Mouse (Mus musculus) fat pad, adult 2 months (tissue): ENCODE data around the gene Fam162a.
"Not testable (repeated sequence)": the region's sequence is repeated elsewhere in the genome, so short reads cannot be mapped to it uniquely, and the experiment has no call there.

Experiments
- DNase-seq: peaks from one replicate; pipeline ENCODE4 v3.0.0-alpha.2; 2011; ENCODE audit warnings: low read depth, low spot score; ENCODE audit errors: extremely low read depth

Fam162a gene

DNA sequence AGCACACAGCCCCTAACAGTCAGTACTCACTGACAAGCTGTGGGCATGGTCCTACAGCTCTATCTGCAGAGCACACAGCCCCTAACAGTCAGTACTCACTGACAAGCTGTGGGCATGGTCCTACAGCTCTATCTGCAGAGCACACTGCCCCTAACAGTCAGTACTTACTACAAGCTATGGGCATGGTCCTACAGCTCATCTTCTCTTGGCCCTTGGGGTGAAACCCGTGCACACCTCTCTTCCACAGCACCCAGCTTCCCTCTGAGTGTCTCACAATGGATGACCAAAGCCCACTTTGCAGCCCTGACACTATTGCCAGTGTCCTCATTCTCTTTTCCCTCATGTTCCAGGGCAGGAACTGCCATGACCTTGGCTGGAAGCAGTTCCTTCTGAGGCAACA is 8.9 kb downstream of the Fam162a start:
- not testable (repeated sequence) for DNase-seq

DNA sequence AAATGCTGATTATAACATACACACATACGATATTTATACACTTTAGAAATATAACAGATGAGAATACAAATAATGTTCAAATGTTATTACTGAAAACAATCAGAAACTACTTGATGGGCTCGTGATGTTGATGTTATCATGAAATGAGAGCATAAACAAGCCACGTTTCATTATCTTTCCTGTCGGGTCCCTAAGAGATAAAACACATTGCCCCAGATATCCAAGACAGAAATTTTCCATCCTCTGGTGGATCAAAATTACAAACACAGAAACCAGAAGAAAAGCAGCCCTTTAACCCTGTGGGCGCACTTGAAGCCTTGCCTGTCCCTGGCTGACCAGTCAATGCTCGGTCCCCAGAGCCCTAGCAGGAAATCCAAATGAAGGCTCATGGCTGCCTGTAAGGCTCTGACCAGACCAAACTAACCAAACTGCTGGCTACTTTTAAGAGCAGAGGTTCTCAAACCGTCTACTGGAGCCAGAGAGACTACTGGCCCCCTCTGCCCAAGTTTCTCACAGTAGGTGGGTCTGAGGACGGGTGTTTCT is 13.4 kb downstream of the Fam162a start:
- no peak for DNase-seq

DNA sequence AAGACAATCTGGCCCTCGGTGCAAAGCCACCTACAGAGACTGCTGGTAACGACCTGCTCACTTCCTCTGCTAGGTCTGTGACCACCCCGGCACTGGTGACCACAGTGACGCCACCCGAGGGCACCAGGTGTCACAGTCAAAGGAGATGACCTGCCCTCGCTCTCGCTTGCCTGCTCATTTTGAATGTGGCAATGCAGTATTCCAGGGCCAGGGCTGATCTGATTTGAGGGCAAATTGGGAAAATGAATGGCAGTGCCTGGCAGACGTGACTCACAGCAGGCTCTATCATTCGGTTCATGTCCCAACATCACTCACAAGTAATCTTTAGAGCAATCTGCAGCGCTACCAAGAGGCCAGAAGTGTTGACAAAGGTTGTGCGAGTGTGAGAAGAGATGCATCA is 15.0 kb downstream of the Fam162a start:
- DNase-seq: no peak

DNA sequence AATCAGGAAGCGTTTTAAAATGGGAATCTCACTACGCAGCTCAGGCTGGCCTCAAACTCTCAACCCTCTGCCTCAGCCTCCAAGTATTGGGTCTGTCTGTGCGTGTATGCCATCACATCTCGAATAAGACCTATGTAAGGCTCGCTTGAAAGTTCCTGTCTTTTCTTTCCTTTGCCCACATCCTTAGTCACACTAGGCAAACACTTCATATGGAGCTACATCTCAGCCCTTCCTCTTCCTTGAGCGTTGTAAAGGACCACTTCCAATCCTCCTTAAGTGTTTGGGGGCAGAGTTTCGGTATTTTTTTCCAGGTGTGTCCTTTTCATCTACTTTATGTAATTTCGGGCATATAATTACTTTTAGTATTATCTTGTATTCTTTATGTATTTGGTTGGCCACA is 16.5 kb downstream of the Fam162a start:
- DNase-seq: no peak

DNA sequence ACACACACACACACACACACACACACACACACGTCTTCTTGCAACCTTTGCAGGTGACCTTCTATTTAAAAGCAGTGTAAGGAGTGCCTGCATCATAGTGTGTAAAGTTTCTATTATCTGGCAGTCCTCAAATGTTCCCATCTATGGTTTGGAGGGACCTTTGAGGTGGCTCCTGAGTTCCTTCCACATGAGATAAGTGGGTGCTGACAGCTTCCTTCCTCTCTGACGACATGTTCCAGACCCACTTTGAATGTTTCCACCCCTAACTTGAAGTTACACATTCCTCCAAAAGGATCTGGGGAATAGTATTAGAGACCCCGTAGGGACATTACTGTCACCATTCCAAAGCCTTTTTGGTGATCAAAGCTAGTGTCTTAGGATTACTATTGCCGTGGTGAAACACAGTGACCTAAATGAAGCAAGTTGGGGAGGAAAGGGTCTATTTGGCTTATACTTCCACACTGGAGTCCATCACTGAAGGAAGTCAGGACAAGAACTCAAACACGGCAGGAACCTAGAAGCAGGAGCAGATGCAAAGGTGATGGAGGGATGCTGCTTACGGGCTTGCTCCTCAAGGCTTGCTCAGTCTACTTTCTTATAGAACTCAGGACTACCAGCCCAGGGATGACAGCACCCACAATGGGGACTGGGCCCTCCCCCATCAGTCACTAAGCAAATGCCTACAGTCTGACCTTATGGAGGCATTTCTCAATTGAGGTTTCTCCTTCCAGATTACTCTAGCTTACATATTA is 17.7 kb downstream of the Fam162a start:
- DNase-seq: no peak

DNA sequence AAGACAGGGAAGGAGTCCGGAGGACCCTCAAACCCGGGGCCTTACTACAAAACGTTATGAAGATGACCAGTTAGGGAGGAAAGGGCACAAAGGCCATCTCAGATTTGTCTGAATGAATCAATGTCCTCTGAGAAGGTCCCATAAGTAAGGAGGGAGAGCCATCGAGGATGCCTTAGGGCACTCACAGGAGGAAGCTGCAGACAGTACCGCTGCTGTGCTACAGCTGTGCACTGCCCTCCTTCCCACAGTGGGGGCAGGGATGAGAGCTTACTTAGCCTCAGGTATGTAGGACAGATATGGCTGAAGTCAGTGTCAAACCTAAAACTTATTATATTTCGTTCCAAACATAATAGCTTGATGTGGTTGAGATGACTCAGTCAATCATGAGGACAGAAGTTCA is 19.9 kb downstream of the Fam162a start:
- DNase-seq: no peak

DNA sequence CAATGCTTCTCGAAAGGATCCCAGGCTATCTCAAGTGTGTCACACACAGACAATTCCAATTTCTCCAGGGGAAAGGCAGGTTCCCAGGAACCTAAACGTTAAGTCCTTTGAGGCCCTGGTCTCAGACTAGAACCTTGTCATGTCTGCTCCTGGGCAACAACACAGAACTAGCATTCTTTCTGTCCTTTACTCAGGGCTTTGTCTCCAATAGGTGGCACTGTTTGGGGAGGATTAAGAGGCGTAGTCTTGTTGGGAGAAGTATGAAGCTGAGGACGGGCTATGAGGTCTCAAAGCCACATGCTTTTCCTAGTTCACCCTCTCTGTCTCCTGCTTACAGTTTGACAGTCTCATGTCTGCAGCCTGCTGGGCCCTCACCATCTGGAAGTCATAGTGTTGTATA is 23.9 kb downstream of the Fam162a start:
- DNase-seq: no peak

DNA sequence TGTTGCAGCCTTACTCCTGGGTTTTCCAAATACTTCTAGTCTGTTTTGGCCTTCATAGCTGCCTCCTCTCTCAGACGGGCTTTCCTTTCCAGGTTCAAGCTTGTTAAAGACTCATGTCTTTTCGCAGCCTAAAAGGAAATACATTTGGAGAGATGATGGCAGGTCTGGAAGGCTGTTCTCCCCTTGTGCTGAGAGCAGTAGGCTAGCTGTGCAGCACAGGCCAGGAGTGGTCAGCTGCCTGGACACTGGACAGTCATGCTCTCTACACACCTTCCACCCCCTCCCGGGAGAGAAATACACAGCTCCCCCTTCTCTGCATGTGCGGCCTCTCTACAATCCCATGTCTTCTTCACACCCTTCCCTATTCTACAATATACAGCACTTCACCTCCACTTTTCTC is 27.4 kb downstream of the Fam162a start:
- DNase-seq: no peak

DNA sequence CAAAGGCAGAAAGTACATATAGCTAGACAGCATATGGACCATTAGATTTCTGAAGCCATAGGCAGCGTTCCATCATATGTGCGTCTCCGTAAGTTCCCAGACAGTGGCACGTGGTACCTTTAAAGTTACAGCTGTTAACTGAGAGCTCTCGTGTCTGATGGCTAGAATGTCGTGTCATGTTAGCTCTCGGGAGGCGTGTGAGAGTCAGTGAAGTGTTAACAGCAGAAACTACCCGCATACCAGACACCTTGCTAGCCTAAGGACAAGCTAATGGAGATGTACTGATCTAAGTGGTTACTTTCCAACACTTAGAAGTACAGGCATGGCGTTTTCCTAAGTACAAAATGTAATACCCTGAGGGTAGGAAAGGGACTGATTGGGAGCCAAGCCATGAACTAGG is 28.3 kb downstream of the Fam162a start:
- DNase-seq: no peak

DNA sequence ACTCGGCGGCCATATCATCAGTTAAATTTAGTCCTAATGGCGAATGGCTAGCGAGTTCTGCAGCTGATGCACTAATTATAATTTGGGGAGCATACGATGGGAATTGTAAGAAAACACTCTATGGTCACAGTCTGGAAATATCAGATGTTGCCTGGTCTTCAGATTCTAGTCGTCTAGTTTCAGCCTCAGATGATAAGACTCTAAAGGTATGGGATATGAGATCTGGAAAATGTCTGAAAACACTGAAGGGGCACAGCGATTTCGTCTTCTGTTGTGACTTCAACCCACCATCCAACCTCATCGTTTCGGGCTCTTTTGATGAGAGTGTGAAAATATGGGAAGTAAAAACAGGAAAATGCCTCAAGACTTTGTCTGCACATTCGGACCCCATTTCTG is 29.8 kb downstream of the Fam162a start:
- no peak for DNase-seq

DNA sequence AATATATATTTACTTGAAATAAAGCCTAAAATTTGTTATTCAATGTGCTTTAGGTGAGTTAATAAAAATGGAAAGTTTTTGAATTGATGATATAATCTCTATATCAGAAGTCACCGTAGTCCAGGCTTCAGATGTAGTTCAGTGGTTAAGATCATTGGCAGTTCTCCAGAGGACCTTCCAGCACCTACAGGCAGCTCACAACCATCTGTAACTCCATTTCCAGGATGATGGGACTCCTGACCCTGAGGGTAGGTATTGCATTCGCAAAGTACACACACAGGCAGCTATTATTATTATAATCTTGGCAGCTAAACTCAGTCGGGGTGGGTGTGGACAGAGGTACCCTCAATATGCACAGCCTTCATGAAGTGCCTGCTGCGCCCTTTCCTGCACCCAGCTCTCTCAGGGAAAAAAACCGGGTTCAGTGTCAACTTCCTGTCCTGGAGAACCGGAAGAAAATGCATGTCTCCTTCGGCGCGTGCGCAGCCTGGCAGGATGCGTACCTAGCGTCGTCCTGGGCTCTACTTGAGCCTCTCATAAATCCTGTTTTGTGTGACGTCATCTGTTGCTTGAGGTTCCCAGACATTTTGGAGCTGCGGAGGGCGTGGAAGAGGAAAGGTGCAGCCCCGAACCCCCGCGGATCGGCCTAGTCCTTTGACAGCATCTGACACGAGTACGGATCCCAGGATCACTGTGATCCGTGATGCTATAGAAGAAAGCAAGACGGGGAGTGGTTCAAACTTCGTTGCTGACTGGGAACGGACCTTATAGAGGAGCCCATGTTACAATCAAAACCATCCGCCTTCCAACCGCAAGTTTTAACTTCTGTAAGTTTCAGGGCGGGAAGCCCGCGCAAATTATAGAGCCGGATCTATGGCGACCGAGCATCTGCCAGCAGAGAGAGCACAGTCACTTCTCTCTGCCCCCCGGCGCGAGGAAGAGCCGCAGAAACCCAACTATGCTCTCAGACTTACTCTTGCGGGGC is 30.5 kb downstream of the Fam162a start, which contains the start of gene Wdr5b:
Gene Wdr5b (plus strand): TSS at position 551 of the 985 bp plus-strand sequence.
- peak; percentile 82 for DNase-seq

DNA sequence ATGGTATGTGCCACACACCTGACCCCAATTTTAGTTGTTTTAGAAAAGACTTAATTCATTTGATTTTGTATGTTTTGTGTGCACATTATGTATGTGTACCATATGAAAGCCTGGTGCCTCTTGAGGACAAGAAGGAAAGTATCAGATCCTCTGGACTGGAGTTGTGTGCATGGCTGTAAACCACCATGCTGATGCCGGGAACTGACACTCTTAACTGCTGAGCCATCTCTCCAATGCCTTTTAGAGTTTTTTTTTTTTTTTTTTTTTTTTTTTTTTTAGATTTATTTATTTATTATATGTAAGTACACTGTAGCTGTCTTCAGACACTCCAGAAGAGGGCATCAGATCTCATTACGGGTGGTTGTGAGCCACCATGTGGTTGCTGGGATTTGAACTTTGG is 43.3 kb downstream of the Fam162a start:
- DNase-seq: not testable (repeated sequence)

DNA sequence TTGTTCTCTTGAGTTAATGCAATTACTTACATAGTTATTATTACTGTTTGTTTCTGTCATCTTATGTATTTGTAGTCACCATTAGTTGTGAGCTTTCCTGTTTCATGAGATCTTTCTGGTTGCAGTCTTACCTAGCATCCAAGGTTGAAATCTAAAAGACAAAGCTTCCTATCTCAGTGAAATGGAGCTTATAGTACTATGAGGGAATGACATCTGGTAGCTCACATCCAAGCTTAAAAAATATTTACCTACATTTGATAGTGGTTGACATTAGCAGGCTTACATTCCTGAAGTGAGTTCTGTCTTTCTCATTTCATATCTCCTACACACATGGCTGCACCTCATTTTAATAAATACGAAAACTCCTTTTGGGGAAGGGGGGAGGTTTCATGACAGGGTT is 55.1 kb downstream of the Fam162a start:
- DNase-seq: no peak

DNA sequence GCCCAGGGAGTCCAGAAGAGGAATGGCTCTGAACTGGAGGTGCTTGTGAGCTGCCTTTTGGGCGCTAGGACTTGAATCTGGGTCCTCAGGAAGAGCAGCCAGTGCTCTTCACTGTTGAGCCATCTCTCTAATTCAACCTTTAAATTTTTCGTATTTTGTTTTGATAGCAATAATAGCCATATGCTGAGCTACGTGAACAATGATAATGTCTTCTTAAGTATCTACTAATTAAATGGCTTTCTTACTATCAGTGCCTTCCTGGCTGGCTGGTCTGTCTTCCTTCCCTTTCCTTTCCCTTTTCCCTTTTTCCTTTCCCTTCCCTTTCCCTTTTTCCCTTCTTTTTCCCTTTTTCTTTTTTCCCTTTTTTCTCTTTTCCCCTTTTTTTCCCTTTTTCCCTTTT is 63.0 kb downstream of the Fam162a start:
- no peak for DNase-seq

DNA sequence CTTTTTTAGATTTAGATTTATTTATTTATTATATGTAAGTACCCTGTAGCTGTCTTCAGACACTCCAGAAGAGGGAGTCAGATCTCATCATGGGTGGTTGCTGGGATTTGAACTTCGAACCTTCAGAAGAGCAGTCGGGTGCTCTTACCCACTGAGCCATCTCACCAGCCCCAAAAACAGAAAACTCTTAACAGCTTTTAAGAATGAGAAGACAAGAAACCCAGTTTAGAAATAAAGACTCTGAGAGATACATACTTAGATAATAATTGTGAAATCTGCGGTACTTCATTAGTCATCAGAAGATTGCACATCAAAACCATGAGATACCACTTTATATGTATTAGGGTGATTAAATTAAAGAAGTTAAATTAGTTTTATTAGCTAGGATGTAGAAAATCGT is 72.5 kb downstream of the Fam162a start:
- not testable (repeated sequence) for DNase-seq
